Mouse (Mus musculus) heart, postnatal 10 days (tissue): ENCODE measurements around the gene Slc16a10. TPM values are rescaled to one million over a fixed set of nuclear protein-coding genes. Genes with fewer than 3 reads are reported as not detected.

Experiments
- DNase-seq, 2 experiments: peaks; one replicate each; pipeline ENCODE4 v3.0.0; 2021
- intact Hi-C: fragments of 180-260 bp; cut with DNase I; formaldehyde crosslinking; loops from one replicate; pipeline ENCODE4 v1.15.1; 2025
- total RNA-seq, 2 experiments: library from RNA; stranded (reverse); gene quantifications; 2 replicates each; pipeline ENCODE4 v1.2.3; 2021

The Slc16a10 gene
- total RNA-seq, 2 experiments from 2014 or later = 13.4 to 16.2 TPM

DNA sequence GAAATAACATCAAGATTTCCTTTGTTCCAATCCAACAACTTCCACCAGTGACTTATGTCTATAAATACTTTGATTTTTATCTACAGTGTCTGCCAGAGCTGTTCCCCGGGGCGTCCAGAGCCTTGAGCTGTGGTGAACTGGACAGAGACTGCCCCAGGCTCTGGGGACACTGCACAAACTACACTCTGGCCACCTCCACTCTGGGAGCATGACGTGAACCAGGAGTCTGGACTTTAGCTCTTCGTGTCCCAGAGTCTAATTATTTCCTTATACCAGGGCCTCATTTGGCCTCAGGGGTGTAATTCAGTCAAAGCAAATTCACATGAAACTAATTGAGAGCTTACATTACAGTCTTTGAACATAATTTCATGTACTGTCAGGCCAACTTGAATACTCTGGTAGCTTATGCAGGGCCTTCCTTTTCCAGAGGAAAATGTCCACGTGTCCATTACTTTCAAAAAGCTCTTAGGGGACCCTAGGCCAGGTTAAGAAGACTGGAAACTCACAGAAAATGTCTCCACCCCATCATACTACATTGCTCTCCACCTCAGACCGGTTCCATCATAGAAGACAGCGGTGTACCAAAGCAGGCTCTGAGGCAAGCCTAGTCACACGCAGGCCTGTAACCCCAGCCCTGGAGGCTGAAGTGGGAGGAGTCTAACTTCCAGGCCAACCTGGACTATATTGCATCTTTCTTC, 9.9 kb upstream of the Slc16a10 start:
- no peak for DNase-seq
- intact Hi-C loops = no loop called here

- no peak for DNase-seq
- intact Hi-C loops = no loop called here
These were observed 7.6 kb upstream of the Slc16a10 start for GRCm38 (mm10) chr10:40149584-40150145.

DNA sequence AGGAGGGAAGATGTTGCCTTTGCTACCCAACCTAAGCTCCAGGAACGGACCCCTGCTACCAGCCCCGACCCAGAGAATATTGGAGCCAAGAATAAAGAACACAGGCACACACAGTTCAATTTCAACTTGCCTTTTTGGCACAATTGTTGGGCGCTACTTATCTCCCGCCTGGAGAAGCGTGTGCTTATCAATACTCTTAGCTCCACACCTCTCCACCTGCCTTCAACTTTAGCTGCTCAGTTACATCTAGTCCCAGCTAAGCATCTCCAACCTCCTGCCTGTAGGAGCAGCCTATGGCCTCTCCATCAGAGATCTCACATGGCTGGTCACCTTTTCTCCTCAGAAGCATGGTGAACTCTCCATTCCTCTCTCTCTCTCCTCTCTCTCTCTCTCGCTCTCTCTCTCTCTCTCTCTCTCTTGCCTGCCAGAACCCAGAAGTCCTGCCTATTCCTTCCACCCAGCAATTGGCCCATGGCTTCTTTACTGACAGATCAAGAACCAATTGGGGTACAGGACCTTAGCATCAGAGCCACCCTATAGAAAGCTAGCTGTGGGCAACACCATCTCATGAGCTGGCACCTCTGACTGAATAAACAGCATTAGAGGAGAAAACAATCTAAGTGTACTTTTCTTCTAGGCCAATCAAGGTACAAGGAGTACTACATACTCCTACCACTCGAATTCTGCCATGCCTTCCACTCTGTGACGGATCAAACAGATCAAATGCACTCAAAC, 5.4 kb upstream of the Slc16a10 start:
- DNase-seq = no peak
- intact Hi-C loops = no loop called here

- intact Hi-C loops = no loop called here
- no peak for DNase-seq
These were observed 4.4 kb upstream of the Slc16a10 start for GRCm38 (mm10) chr10:40146451-40146850.

GRCm38 (mm10) chr10:40144815-40145214, 2.8 kb upstream of the Slc16a10 start:
- intact Hi-C loops = loop anchor here (5.0 kb wide), 1 partner anchor 67 kb away; no protein-coding TSS in a partner anchor
- no peak for DNase-seq

- DNase-seq = peak; percentile 52 to 60
- intact Hi-C loops = loop anchor here (5.0 kb wide), 1 partner anchor 71 kb away; no protein-coding TSS in a partner anchor
These were observed 824 bp downstream of the Slc16a10 start for GRCm38 (mm10) chr10:40141016-40141851.

- intact Hi-C loops = loop anchor here (5.0 kb wide), 3 partner anchors 47 to 73 kb away; no protein-coding TSS in a partner anchor
- DNase-seq = no peak
These were observed 2.4 kb downstream of the Slc16a10 start for GRCm38 (mm10) chr10:40139646-40140045.

DNA sequence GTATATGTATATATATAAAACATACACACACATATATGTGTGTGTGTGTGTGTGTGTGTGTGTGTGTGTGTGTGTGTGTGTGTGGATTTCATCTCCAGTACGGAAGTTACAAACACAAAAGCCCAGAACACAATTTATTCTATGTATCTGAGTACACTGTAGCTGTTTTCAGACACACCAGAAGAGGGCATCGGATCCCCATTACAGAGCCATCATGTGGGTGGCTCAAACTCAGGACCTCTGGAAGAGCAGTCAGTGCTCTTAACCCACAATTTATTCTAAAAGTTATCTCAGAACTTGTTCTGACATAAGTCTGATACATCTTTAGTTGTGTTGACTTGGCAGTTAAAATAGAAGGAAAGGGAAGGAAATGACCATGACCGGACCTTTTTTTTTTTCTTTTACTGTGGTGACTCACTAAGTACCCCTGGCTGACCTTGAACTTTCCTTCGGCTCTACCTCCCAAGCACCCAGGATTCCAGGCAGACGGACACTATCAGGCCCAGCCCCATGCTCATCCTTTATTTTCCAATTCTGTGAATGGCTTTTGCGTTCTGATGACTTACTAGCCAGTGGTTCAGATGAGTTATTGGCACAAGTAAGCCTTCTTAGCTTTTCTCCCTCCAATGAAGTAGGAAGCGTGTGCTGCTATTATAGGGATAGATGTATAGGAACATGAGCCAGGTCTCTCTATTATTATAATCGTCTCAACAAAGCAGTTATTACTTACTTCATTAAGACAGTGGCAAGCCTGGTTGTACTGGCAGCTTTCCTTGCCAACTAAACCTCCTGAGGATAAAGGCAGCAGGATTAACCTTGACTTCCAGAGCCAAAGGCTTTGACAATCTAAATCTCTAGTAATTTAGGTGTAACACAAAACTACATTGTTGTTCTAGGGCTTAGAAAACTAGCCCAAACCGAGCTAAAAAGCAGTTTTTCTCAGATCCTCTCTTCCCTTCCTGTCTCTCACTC, 6.0 kb downstream of the Slc16a10 start:
- intact Hi-C loops = loop anchor here (5.0 kb wide), 2 partner anchors 44 to 69 kb away; no protein-coding TSS in a partner anchor
- no peak for DNase-seq

- intact Hi-C loops = loop anchor here (5.0 kb wide), 2 partner anchors 43 to 68 kb away; no protein-coding TSS in a partner anchor
These were observed 7.2 kb downstream of the Slc16a10 start for GRCm38 (mm10) chr10:40134906-40135305.

DNA sequence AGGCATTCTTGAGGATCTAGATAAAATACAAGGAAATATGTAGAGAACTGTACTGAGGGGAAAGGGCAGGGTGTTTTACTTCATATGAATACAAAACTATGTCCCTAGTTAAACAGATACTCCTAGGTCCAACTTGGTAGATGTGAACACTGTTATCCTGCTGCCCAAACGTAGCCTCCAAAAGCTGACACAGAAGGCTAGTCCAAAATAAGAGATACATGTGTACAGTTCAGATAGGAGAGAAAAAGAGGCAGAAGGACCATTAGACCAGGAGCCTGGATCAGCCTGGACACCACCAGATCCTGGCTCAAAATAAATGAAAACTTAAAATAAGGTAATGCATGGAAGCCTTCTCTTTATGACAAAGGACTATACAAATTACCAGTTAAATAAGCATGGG, 8.4 kb downstream of the Slc16a10 start:
- intact Hi-C loops = no loop called here
- no peak for DNase-seq

More at GRCm38 (mm10) chr10:40134906-40135305, 7.2 kb downstream of the Slc16a10 start:
- DNase-seq = no peak

DNA sequence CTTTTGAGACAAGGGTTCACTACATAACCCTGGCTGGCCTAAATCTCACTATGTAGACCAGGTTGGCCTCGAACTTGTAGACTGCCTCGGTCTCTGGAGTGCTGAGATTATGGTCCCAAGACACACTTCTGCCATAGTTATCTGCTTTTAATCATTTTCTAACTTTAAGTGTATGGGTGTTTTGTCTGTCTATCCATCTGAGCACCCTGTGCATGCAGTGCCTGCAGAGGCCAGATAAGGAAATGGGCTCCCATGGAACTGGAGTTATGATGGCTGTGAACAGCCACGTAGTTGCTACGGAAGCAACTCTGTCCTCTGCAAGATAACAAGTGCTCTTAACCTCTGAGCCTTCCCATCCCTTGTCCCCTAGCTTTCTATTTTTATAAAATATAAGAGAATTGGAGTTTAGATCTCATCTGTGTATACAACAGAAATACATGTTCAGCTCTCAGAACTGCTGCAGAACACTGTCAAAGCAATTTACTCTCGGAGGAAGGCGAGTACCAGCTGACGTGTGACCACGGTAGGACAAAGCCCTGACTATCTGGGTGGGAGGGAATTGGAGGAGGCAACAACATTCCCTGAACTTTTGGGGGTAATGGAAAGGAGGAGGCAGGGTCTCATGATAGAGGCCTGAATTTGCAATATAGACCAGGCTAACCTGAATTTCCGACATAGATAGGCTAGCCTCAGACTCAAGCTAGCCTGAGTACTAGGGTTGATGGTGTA, 10.2 kb downstream of the Slc16a10 start:
- DNase-seq = no peak
- intact Hi-C loops = no loop called here

DNA sequence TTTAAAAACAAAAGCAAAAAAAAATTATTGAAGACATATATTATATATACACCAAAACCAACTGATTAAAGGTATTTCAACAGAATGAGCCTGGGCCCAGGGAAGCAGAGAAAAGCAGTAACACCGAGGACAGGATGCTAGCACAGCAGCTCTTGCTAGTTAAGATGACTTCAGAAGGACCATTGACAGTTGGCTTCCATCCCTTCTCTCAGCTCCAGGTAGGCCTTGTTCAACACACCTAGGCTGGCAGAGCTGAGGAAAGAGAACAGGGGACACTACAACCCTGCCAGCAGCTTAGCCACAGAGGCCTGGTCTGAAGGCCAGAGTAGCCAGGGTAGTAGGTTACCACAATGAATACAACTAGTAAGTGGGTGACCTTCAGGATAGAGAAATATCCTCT, 11.9 kb downstream of the Slc16a10 start:
- intact Hi-C loops = no loop called here
- DNase-seq = no peak

- DNase-seq = no peak
- intact Hi-C loops = no loop called here
These were observed 12.9 kb downstream of the Slc16a10 start for GRCm38 (mm10) chr10:40129134-40129533.

DNA sequence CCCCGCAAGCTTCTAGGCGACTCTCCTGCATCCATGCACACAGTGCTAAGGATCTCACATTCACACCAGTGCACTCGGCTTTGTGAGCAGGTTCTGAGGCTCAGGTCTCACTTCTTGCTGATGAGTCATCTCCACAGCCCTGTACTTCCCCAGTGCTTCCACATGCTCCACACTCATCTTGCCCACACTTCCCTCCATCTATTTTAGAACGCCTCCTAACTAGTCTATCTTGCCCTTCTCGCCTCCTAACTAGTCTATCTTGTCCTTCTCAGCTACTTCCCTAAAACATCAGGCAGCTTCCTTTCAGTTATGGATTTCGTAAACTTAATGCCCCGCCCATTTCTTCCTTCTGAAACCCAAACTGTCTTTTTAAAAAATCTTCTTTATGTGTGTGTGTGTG, 13.6 kb downstream of the Slc16a10 start:
- no peak for DNase-seq
- intact Hi-C loops = no loop called here

GRCm38 (mm10) chr10:40125200-40125599, 16.9 kb downstream of the Slc16a10 start:
- intact Hi-C loops = no loop called here

GRCm38 (mm10) chr10:40124570-40124969, 17.5 kb downstream of the Slc16a10 start:
- no peak for DNase-seq
- intact Hi-C loops = no loop called here

More at GRCm38 (mm10) chr10:40125200-40125599, 16.9 kb downstream of the Slc16a10 start:
- DNase-seq = peak in 1 of 2 experiments; percentile 32

GRCm38 (mm10) chr10:40124096-40124495, 18.0 kb downstream of the Slc16a10 start:
- intact Hi-C loops = no loop called here
- DNase-seq = no peak

- no peak for DNase-seq
- intact Hi-C loops = no loop called here
These were observed 22.6 kb downstream of the Slc16a10 start for GRCm38 (mm10) chr10:40119466-40119865.
